Mouse (Mus musculus): ENCODE data around the gene Hspb11.

- TF ChIP-seq GATA1 (IDR thresholded peaks at IDR 0.05; ENCODE audit: borderline replicate concordance, low read length) (no peak), FLI1 (IDR thresholded peaks at IDR 0.05; ENCODE audit: low read length) (no peak)
Measured at GRCm38 (mm10) chr4:107298071-107298606, 44.7 kb downstream of the Hspb11 start.

Data from megakaryocyte, embryonic 14.5 days (primary cell).